In genomic region chr4:133619473-133620136, GRCm38 (mm10) we compare ENCODE assay signal across 17 mouse cellular contexts. TPM values are rescaled to one million over a fixed set of nuclear protein-coding genes. Genes with fewer than 3 reads are reported as not detected.
A peak's percentile ranks its signal among the peaks of the same experiment; 100 is the strongest.
DNase-seq lines count a peak whose midpoint lies in the region; ATAC-seq and TF ChIP-seq lines count a peak whose summit lies in the region.
"Had no signal": no experiment of that assay in that cellular context is flagged by ENCODE, and none has a peak within 500 bp of the region (broad histone marks: within the 10 kb centered on the region; RNA-seq: fewer than 3 reads in every experiment).

No protein-coding gene starts in this region.

- H3K9me3 ChIP-seq in kidney, embryonic 15.5 days (replicated peaks) = no peaks in the 10 kb centered on the region
- H3K9me3 ChIP-seq: embryonic facial prominence, embryonic 10.5 days; midbrain, embryonic 12.5 days; neural tube, embryonic 15.5 days had no signal

- DNase-seq in layer of hippocampus, adult 2 months (ENCODE audit: low spot score in 2 of 2) = peak in 1 of 2 experiments; percentile 34
- no peak for DNase-seq in layer of hippocampus, postnatal 25 days (ENCODE audit: extremely low spot score in 1 of 2, low spot score in 1 of 2)
- DNase-seq in spleen, postnatal 36 days (ENCODE audit: low spot score in 2 of 2) = peak; percentile 62 to 63
- DNase-seq in spleen, postnatal 14 days (ENCODE audit: low spot score in 2 of 2) = no peak
- peak; percentile 69 for DNase-seq in MN1 (ENCODE audit: low spot score)
- DNase-seq in ovary, postnatal 14 days (ENCODE audit: low spot score) = no peak
- DNase-seq: adrenal gland, adult 8-10 months; cerebellum, adult 2 months; heart, adult 11 months; lung, adult 18-20 months; lung, postnatal 4 days had no signal

- H3K4me2 ChIP-seq in kidney, embryonic 15.5 days = no peak overlapping the region
- H3K4me2 ChIP-seq: midbrain, embryonic 12.5 days; neural tube, embryonic 15.5 days had no signal

- no peak for ATAC-seq in kidney, embryonic 15.5 days (replicated peaks; ENCODE audit: low FRiP score)

- H3K9ac ChIP-seq in kidney, embryonic 15.5 days = no peak overlapping the region
- H3K9ac ChIP-seq: midbrain, embryonic 12.5 days; neural tube, embryonic 15.5 days had no signal

- 30% methylated on average over 4 of the region's 4 CpGs for WGBS in small intestine, adult 2 months
- WGBS in kidney, embryonic 15.5 days = 73% methylated on average over 4 of the region's 4 CpGs

- TF ChIP-seq POLR2A in small intestine, adult 2 months (IDR thresholded peaks at IDR 0.05; ENCODE audit: low read depth, low read length) = no peak

- peak overlapping the region; percentile 46 for H3K27ac ChIP-seq in layer of hippocampus, adult 2 months
- H3K27ac ChIP-seq in small intestine, adult 2 months (ENCODE audit: insufficient read depth, low read depth, low read length) = peak overlapping the region; percentile 19; the same call in 1 of the 2 replicates
- no peak overlapping the region for H3K27ac ChIP-seq in kidney, embryonic 15.5 days
- H3K27ac ChIP-seq: embryonic facial prominence, embryonic 10.5 days; midbrain, embryonic 12.5 days; neural tube, embryonic 15.5 days had no signal

- H3K27me3 ChIP-seq in small intestine, adult 2 months (ENCODE audit: control insufficient read depth, insufficient read depth, low read length) = no peaks in the 10 kb centered on the region
- H3K27me3 ChIP-seq in kidney, embryonic 15.5 days = no peaks in the 10 kb centered on the region
- H3K27me3 ChIP-seq: midbrain, embryonic 12.5 days; neural tube, embryonic 15.5 days had no signal

- no peak overlapping the region for H3K4me3 ChIP-seq in layer of hippocampus, adult 2 months
- H3K4me3 ChIP-seq in small intestine, adult 2 months (ENCODE audit: low read depth, low read length) = no peak overlapping the region
- no peak overlapping the region for H3K4me3 ChIP-seq in kidney, embryonic 15.5 days (replicated peaks)
- H3K4me3 ChIP-seq: embryonic facial prominence, embryonic 10.5 days; erythroblast, embryonic 14.5 days; midbrain, embryonic 12.5 days; neural tube, embryonic 15.5 days had no signal

- no peak for TF ChIP-seq CTCF in layer of hippocampus, adult 2 months (conservative IDR thresholded peaks at IDR 0.05)
- TF ChIP-seq CTCF in small intestine, adult 2 months (IDR thresholded peaks at IDR 0.05; ENCODE audit: extremely low read depth, insufficient read length, insufficient replicate concordance, low read depth, low read length) = no peak

- H3K36me3 ChIP-seq in small intestine, adult 2 months (ENCODE audit: control insufficient read depth, insufficient read depth, low read length) = peaks cover 3% of the 10 kb centered on the region; the same call in 1 of the 2 replicates
- peaks cover 37% of the 10 kb centered on the region for H3K36me3 ChIP-seq in kidney, embryonic 15.5 days

- peaks cover 21% of the 10 kb centered on the region for H3K4me1 ChIP-seq in small intestine, adult 2 months (ENCODE audit: control insufficient read depth, insufficient read depth, insufficient read length, low read length)
- H3K4me1 ChIP-seq in kidney, embryonic 15.5 days = peaks cover 5% of the 10 kb centered on the region; the same call in 1 of the 2 replicates
- H3K4me1 ChIP-seq: midbrain, embryonic 12.5 days; neural tube, embryonic 15.5 days had no signal

RNA-seq across cellular contexts. Expression of gene Sfn, which starts 17.6 kb away (rescaled TPM):
- total RNA-seq in layer of hippocampus, adult 2 months (2021) = 1 to 10 TPM; 1.6 to 1.8 TPM
- total RNA-seq in layer of hippocampus, postnatal 25 days (2021) = 1 to 10 TPM; 1.5 to 1.9 TPM
- polyA plus RNA-seq in small intestine, adult 2 months (2012; rRNA removed) = 175 and 423 TPM in 2 replicates
- 9.8 and 13.3 TPM in 2 replicates for polyA plus RNA-seq in kidney, embryonic 15.5 days (2015; fragmentation: Nextera tagmentation; extraction: Ambion mirVana)

RNA-seq across cellular contexts. Expression of gene Zdhhc18, which starts 30.3 kb away (rescaled TPM):
- total RNA-seq in layer of hippocampus, adult 2 months (2021) = 10 to 100 TPM; 37.1 to 38.0 TPM
- 10 to 100 TPM; 33.6 to 39.8 TPM for total RNA-seq in layer of hippocampus, postnatal 25 days (2021)
- polyA plus RNA-seq in small intestine, adult 2 months (2012; rRNA removed) = 18.7 and 36.7 TPM in 2 replicates
- 2.5 and 3.8 TPM in 2 replicates for polyA plus RNA-seq in kidney, embryonic 15.5 days (2015; fragmentation: Nextera tagmentation; extraction: Ambion mirVana)

RNA-seq across cellular contexts. Expression of gene Gpn2, which starts 35.4 kb away (rescaled TPM):
- 10 to 100 TPM; 10.7 to 11.6 TPM for total RNA-seq in layer of hippocampus, adult 2 months (2021)
- 10 to 100 TPM; 10.0 to 10.2 TPM for total RNA-seq in layer of hippocampus, postnatal 25 days (2021)
- 40.7 and 77.8 TPM in 2 replicates for polyA plus RNA-seq in small intestine, adult 2 months (2012; rRNA removed)
- 19.8 and 20.3 TPM in 2 replicates for polyA plus RNA-seq in kidney, embryonic 15.5 days (2015; fragmentation: Nextera tagmentation; extraction: Ambion mirVana)

RNA-seq across cellular contexts. Expression of gene Gpatch3, which starts 45.1 kb away (rescaled TPM):
- 10 to 100 TPM in 1 of 2 experiments, 1 to 10 TPM in 1; 6.5 to 10.3 TPM for total RNA-seq in layer of hippocampus, adult 2 months (2021)
- 1 to 10 TPM; 8.2 to 9.5 TPM for total RNA-seq in layer of hippocampus, postnatal 25 days (2021)
- 4.1 and 7.3 TPM in 2 replicates for polyA plus RNA-seq in small intestine, adult 2 months (2012; rRNA removed)
- 7.4 and 7.8 TPM in 2 replicates for polyA plus RNA-seq in kidney, embryonic 15.5 days (2015; fragmentation: Nextera tagmentation; extraction: Ambion mirVana)

RNA-seq across cellular contexts. Expression of gene Pigv, which starts 52.8 kb away (rescaled TPM):
- total RNA-seq in layer of hippocampus, adult 2 months (2021) = 1 to 10 TPM; 9.1 to 9.7 TPM
- total RNA-seq in layer of hippocampus, postnatal 25 days (2021) = 1 to 10 TPM; 7.9 to 9.6 TPM
- polyA plus RNA-seq in small intestine, adult 2 months (2012; rRNA removed) = 6.0 and 8.9 TPM in 2 replicates
- polyA plus RNA-seq in kidney, embryonic 15.5 days (2015; fragmentation: Nextera tagmentation; extraction: Ambion mirVana) = 19.9 and 20.2 TPM in 2 replicates

Comparison
In these comparisons a context has a peak if more than half of its experiments do, and no peak if none do; other contexts are left out.
1. DNase-seq: peak in spleen, postnatal 36 days (2 of 2) and MN1 (single experiment); none in layer of hippocampus, postnatal 25 days (0 of 2), spleen, postnatal 14 days (0 of 2) and ovary, postnatal 14 days (single experiment).